Mouse (Mus musculus) liver, postnatal 0 days (tissue): ENCODE results near the gene Slc25a35. TPM values are rescaled to one million over a fixed set of nuclear protein-coding genes. Genes with fewer than 3 reads are reported as not detected.

Source experiments
- ATAC-seq: fragments of 200-750 bp; cut with Nextera tagmentation; 2 replicates; pipeline ENCODE4 v1.8.0; 2017; ENCODE audit warnings: mild to moderate bottlenecking, moderate library complexity
- DNase-seq: peaks from one replicate; pipeline ENCODE4 v3.0.0-alpha.2; 2016
- H3K27ac ChIP-seq: fragments of 300-500 bp; sonication (generic); 2 replicates; pipeline ENCODE4 v1.5.1; 2014; ENCODE audit warnings: antibody characterized with exemption, moderate library complexity, mild to moderate bottlenecking, low read depth
- H3K27me3 ChIP-seq: fragments of 300-500 bp; sonication (generic); 2 replicates; pipeline ENCODE4 v1.6.1; 2014; ENCODE audit warnings: low read length, control low read depth, mixed read lengths; ENCODE audit not compliant: insufficient read depth
- H3K36me3 ChIP-seq: fragments of 300-500 bp; sonication (generic); replicated peaks from 2 replicates; pipeline ENCODE4 v1.6.1; 2014; ENCODE audit warnings: mild to moderate bottlenecking, control low read depth, low read length, moderate library complexity, mixed read lengths; ENCODE audit not compliant: insufficient read depth
- H3K4me1 ChIP-seq: fragments of 300-500 bp; sonication (generic); 2 replicates; pipeline ENCODE4 v1.6.1; 2014; ENCODE audit warnings: antibody characterized with exemption, mild to moderate bottlenecking, control low read depth; ENCODE audit not compliant: insufficient read depth
- H3K4me2 ChIP-seq: fragments of 300-500 bp; sonication (generic); 2 replicates; pipeline ENCODE4 v1.6.1; 2014; ENCODE audit warnings: low read depth, mild to moderate bottlenecking, low read length, moderate library complexity, mixed read lengths
- H3K4me3 ChIP-seq: fragments of 300-500 bp; sonication (generic); 2 replicates; pipeline ENCODE4 v1.5.1; 2014; ENCODE audit warnings: low read depth, low read length
- H3K9ac ChIP-seq: fragments of 300-500 bp; sonication (generic); replicated peaks from 2 replicates; pipeline ENCODE4 v1.6.1; 2014; ENCODE audit warnings: mild to moderate bottlenecking, moderate library complexity
- H3K9me3 ChIP-seq: fragments of 300-500 bp; sonication (generic); 2 replicates; pipeline ENCODE4 v1.6.1; 2016; ENCODE audit warnings: mild to moderate bottlenecking, control low read depth, low read length, mixed read lengths
- CTCF ChIP-seq: sonication (generic); IDR thresholded peaks from 2 replicates; pipeline ENCODE4 v1.5.1; 2016; ENCODE audit warnings: antibody characterized with exemption, low read depth
- EP300 ChIP-seq: IDR thresholded peaks from 2 replicates; pipeline ENCODE4 v1.6.1; 2016; ENCODE audit warnings: antibody characterized with exemption, low read depth, mild to moderate bottlenecking
- WGBS: fragments of 180-500 bp; shearing (Covaris S2); extraction: QIAGEN DNeasy Blood & Tissue Kit; methylation state at CpG from one replicate; pipeline ENCODE4 v1.1.7; 2014; ENCODE audit not compliant: insufficient replicate concordance; 5-methylcytosine and 5-hydroxymethylcytosine counted together
- polyA plus RNA-seq: library from polyadenylated mRNA; unstranded; fragments of >200 nt; fragmentation: Nextera tagmentation; extraction: Ambion mirVana; gene quantifications from 2 replicates; pipeline ENCODE4 v1.2.1, GENCODE M21; 2015

Gene Slc25a35
- polyA plus RNA-seq, 1 experiment from 2014 or later = 0.60 TPM

DNA sequence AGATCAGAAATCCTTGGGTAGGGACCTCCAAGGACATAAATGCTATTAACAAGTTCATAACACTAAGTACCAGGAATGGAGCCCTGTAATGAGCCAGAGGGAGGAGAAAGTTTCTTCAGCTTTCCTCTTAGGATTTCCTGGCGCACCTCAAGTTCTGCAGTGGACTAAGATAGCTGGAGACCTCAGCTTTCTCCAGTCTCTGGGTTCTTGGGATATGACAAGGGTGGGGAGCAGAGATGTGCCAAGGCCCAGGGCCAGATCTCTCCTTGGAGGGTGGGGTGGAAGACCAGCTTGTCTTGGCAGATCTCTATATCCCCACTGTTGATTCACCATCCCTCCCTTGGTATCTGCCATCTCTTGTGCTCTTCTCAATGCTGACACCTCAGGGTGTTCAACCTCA, 7.7 kb downstream of the Slc25a35 start:
- no peak for DNase-seq
- Histone ChIP-seq H3K27ac (no peak overlapping the region), H3K27me3 (no peaks in the 10 kb centered on the region), H3K4me2 (no peak overlapping the region), H3K36me3 (no peaks in the 10 kb centered on the region), H3K4me1 (peaks cover 11% of the 10 kb centered on the region), H3K9ac (no peak overlapping the region), H3K9me3 (no peaks in the 10 kb centered on the region), H3K4me3 (no peak overlapping the region)
- TF ChIP-seq CTCF = no peak
- TF ChIP-seq EP300 = no peak
- no peak for ATAC-seq
- 80% methylated on average over 1 of the region's 1 CpGs for WGBS

DNA sequence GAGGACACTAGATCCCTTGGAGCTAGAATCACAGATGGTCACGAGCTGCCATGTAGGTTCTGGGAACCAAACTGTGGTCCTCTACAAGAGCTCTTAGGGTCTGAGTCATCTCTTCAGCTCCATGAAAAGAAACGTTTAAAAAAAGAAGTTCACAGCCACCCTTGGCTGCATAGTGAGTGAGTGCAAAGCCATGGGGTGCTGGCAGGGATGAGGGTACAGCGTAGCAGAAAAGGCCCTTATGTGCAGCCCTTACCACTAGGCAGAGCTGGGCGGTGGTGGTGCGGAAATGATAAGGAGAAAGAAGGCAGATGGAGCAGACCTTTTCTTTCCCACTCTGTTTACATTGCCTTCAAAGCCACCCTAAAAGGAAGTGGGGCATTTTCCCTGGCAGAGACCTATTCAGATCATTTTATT, 11.4 kb downstream of the Slc25a35 start:
- H3K4me2 ChIP-seq = no peak overlapping the region
- 45% methylated on average over 5 of the region's 5 CpGs for WGBS
- 0 out of 2 replicates have a peak, but pooled peaks have one; percentile 19 for ATAC-seq

DNA sequence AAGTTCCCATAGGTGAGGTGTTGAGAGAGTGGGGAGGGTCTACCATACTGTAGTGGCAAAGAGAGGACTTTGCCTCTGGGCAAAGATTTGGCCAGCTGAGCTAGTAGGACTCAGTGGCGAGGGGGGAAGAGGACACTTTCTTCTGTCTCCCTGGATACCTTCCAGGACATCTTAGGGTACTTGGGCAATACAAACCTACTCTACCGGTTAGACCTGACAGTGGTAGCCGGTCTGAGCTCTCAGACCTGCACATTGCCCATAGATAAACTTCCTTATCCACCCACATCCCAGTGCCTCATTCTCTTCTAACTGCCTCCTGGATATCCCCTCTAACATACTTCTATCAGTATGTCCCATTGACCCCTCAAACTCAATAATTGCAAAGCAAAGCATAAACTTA, 13.0 kb downstream of the Slc25a35 start:
- no peak for ATAC-seq
- Histone ChIP-seq H3K4me1 (no peaks in the 10 kb centered on the region), H3K9me3 (no peaks in the 10 kb centered on the region), H3K27ac (no peak overlapping the region), H3K4me2 (no peak overlapping the region), H3K9ac (no peak overlapping the region), H3K4me3 (no peak overlapping the region), H3K36me3 (no peaks in the 10 kb centered on the region), H3K27me3 (no peaks in the 10 kb centered on the region)
- DNase-seq = no peak
- no peak for TF ChIP-seq EP300
- TF ChIP-seq CTCF = no peak
- WGBS = 68% methylated on average over 3 of the region's 3 CpGs

More for the DNA sequence above, 11.4 kb downstream of the Slc25a35 start:
- no peaks in the 10 kb centered on the region for H3K36me3 ChIP-seq
- no peaks in the 10 kb centered on the region for H3K9me3 ChIP-seq
- H3K4me1 ChIP-seq = no peaks in the 10 kb centered on the region
- no peak overlapping the region for H3K4me3 ChIP-seq
- H3K27me3 ChIP-seq = no peaks in the 10 kb centered on the region
- no peak for TF ChIP-seq CTCF
- no peak for TF ChIP-seq EP300
- no peak overlapping the region for H3K9ac ChIP-seq
- no peak for DNase-seq
- no peak overlapping the region for H3K27ac ChIP-seq

DNA sequence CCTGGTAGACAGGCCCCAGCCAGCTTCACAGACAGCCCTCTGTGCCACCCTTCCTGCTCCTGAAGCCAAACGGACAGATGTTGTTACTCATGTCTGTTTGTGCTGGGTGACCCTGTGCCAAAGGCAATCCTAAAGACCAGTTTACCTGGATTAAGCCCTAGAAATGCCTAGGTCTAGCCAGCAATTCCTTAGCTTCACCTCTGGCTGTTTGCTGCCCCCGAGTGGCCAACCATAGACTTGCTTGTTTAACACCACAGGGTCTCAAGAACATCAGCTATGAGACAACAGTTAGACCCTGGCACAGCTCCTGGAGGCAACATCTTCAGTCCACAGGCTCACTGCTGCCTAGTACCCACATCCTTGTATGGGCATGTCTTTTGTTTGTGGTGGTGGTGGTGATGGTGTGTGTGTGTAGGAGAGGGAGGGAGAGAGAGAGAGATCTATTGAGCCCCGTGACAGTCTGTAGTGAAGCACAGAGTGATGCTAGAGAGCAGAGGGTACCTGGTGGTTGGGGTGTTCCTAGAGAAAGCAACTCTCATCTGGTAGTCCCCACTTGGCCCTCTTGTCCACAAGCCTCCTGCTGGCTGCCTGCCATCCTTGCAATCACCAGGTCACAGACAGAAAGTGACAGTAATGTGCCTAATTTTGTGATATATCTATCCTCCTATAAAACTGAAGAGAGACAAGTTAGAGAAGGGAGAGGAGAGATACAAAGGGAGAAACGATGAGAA, 14.9 kb downstream of the Slc25a35 start:
- H3K27ac ChIP-seq = no peak overlapping the region
- TF ChIP-seq CTCF (peak; percentile 91), EP300 (no peak)
- ATAC-seq = peak; percentile 62; the same call in 1 of the 2 replicates

DNA sequence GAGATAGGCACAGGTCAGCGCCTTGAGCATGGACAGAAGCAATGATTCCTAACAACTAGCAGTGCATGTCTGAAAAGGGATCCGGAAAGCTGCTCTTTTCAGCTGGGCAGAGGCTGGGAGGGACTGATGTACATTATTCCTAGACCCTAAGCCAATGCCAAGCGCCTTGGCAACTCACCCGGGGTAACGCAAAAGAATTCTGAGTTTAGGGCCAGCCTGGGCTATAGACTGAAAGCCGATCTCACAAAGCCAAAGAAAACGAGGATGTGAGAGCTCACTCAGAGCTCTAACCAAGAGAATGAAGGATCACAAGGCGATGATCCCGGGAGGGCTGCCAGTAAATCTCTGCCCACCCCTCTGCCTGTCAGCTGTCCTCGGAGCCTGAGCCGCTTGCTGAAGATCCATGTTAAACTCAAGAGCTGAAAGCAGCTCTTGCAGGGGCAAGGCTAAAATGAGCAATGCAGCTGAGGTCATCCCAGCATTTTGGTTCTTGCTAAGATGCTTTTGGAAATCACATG, 19.5 kb downstream of the Slc25a35 start:
- H3K9me3 ChIP-seq = no peaks in the 10 kb centered on the region
- no peak overlapping the region for H3K4me2 ChIP-seq
- WGBS = 88% methylated on average over 11 of the region's 11 CpGs
- no peak overlapping the region for H3K9ac ChIP-seq
- TF ChIP-seq EP300 (no peak), CTCF (no peak)
- DNase-seq = no peak
- ATAC-seq = no peak
- no peaks in the 10 kb centered on the region for H3K27me3 ChIP-seq
- H3K36me3 ChIP-seq = peaks cover 39% of the 10 kb centered on the region
- no peaks in the 10 kb centered on the region for H3K4me1 ChIP-seq
- no peak overlapping the region for H3K4me3 ChIP-seq
- no peak overlapping the region for H3K27ac ChIP-seq

More for the DNA sequence above, 14.9 kb downstream of the Slc25a35 start:
- Histone ChIP-seq H3K4me3 (no peak overlapping the region), H3K4me2 (no peak overlapping the region), H3K4me1 (no peaks in the 10 kb centered on the region), H3K27me3 (no peaks in the 10 kb centered on the region), H3K9ac (no peak overlapping the region), H3K36me3 (peaks cover 7% of the 10 kb centered on the region), H3K9me3 (no peaks in the 10 kb centered on the region)
- WGBS = 25% methylated on average over 4 of the region's 4 CpGs
- DNase-seq = peak; percentile 82

DNA sequence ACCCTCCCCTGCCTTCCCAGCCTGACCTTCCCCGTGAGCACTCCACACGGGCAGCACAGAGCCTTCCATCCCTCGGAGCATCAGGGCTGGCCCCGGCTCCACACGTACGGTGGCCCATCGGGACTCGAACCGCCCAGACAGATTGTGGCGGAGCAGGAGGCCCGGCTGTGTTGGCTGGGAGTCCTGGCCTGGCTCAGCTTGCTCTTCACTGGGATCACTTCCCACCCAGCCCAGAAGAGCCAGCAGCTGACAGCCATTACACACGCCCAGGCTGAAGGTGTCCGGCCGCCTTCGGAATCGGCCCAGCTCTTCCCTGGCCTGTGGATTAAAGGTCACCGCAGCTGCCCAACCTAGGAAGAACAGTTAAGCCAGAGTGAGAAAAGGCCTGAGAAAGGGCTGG, 20.4 kb downstream of the Slc25a35 start:
- H3K4me1 ChIP-seq = no peaks in the 10 kb centered on the region
- H3K9me3 ChIP-seq = no peaks in the 10 kb centered on the region
- DNase-seq (no peak), ATAC-seq (no peak)
- H3K27me3 ChIP-seq = no peaks in the 10 kb centered on the region
- H3K27ac ChIP-seq = no peak overlapping the region
- no peak overlapping the region for H3K4me2 ChIP-seq
- H3K36me3 ChIP-seq = peaks cover 43% of the 10 kb centered on the region
- WGBS = 91% methylated on average over 17 of the region's 17 CpGs
- TF ChIP-seq EP300 = no peak
- TF ChIP-seq CTCF = no peak
- no peak overlapping the region for H3K4me3 ChIP-seq
- H3K9ac ChIP-seq = no peak overlapping the region
